Mouse (Mus musculus) ES-Bruce4 (cell line): Measurements from ENCODE around the gene Prss22. TPM values are rescaled to one million over a fixed set of nuclear protein-coding genes. Genes with fewer than 3 reads are reported as not detected.

Experiments used
- H3K27ac ChIP-seq: 2 replicates; pipeline ENCODE4 v1.5.1; 2012; ENCODE audit warnings: low read length, inconsistent platforms; ENCODE audit not compliant: insufficient read depth
- H3K27me3 ChIP-seq: 2 replicates; pipeline ENCODE4 v1.6.1; 2012; ENCODE audit warnings: mild to moderate bottlenecking, low read length, inconsistent platforms; ENCODE audit not compliant: control insufficient read depth, poor library complexity, insufficient read depth, severe bottlenecking
- H3K36me3 ChIP-seq: 2 replicates; pipeline ENCODE4 v1.6.1; 2012; ENCODE audit warnings: inconsistent platforms, mild to moderate bottlenecking, low read length, moderate library complexity; ENCODE audit not compliant: control insufficient read depth, poor library complexity, insufficient read depth, severe bottlenecking
- H3K4me1 ChIP-seq: one replicate; pipeline ENCODE4 v1.8.1; 2011; ENCODE audit warnings: low read length; ENCODE audit not compliant: control insufficient read depth, insufficient read depth
- H3K4me3 ChIP-seq: 2 replicates; pipeline ENCODE4 v1.5.1; 2011; ENCODE audit warnings: low read depth, mild to moderate bottlenecking, low read length
- H3K9ac ChIP-seq: 2 replicates; pipeline ENCODE4 v1.6.1; 2012; ENCODE audit warnings: low read depth, mild to moderate bottlenecking, inconsistent platforms; ENCODE audit not compliant: poor library complexity, severe bottlenecking
- H3K9me3 ChIP-seq: replicated peaks from 2 replicates; pipeline ENCODE4 v1.6.1; 2012; ENCODE audit warnings: mild to moderate bottlenecking, low read length, inconsistent platforms; ENCODE audit not compliant: control insufficient read depth, poor library complexity, insufficient read depth, severe bottlenecking
- CTCF ChIP-seq: IDR thresholded peaks from one replicate; pipeline ENCODE4 v1.8.1; 2011; ENCODE audit warnings: low read depth, low read length
- EP300 ChIP-seq: IDR thresholded peaks from 2 replicates; pipeline ENCODE4 v1.6.1; 2011; ENCODE audit warnings: low read depth, low read length; ENCODE audit not compliant: insufficient read depth
- POLR2A ChIP-seq: IDR thresholded peaks from one replicate; pipeline ENCODE4 v1.8.1; 2011; ENCODE audit warnings: low read length; ENCODE audit not compliant: insufficient read depth
- polyA plus RNA-seq: library from polyadenylated mRNA; stranded (reverse); fragments of >200 nt; gene quantifications from 2 replicates; pipeline ENCODE4 v1.2.4, GENCODE M21; 2011; ENCODE audit warnings: low read depth; ENCODE audit not compliant: missing spikeins, insufficient read depth, insufficient read length

Gene Prss22
- polyA plus RNA-seq, 1 experiment: 0.45 TPM

- peak; percentile 20 for TF ChIP-seq CTCF
- TF ChIP-seq POLR2A: no peak
- no peak for TF ChIP-seq EP300
- Histone ChIP-seq H3K27me3 (no peaks in the 10 kb centered on the region), H3K4me1 (peaks cover 2% of the 10 kb centered on the region), H3K36me3 (no peaks in the 10 kb centered on the region), H3K9me3 (no peaks in the 10 kb centered on the region), H3K9ac (no peak overlapping the region), H3K4me3 (no peak overlapping the region), H3K27ac (no peak overlapping the region)
Observed at GRCm38 (mm10) chr17:24036954-24037353, 39.1 kb upstream of the Prss22 start.

GRCm38 (mm10) chr17:24035087-24035486 lies 37.2 kb upstream of the Prss22 start:
- Histone ChIP-seq H3K9ac (no peak overlapping the region), H3K36me3 (no peaks in the 10 kb centered on the region), H3K9me3 (no peaks in the 10 kb centered on the region), H3K27me3 (no peaks in the 10 kb centered on the region), H3K4me3 (no peak overlapping the region), H3K4me1 (peaks cover 2% of the 10 kb centered on the region), H3K27ac (no peak overlapping the region)
- TF ChIP-seq EP300 (no peak), CTCF (no peak), POLR2A (no peak)

GRCm38 (mm10) chr17:24030551-24030950 lies 32.7 kb upstream of the Prss22 start:
- Histone ChIP-seq H3K27me3 (no peaks in the 10 kb centered on the region), H3K9ac (peak overlapping the region; percentile 68), H3K27ac (no peak overlapping the region), H3K36me3 (no peaks in the 10 kb centered on the region), H3K4me1 (peaks cover 3% of the 10 kb centered on the region), H3K9me3 (no peaks in the 10 kb centered on the region), H3K4me3 (peak overlapping the region; percentile 75)
- TF ChIP-seq POLR2A (no peak), EP300 (no peak), CTCF (no peak)

GRCm38 (mm10) chr17:24029477-24029876 lies 31.6 kb upstream of the Prss22 start:
- H3K36me3 ChIP-seq: no peaks in the 10 kb centered on the region
- TF ChIP-seq EP300: no peak
- TF ChIP-seq CTCF: no peak
- no peak for TF ChIP-seq POLR2A
- H3K27ac ChIP-seq: no peak overlapping the region
- peaks cover 3% of the 10 kb centered on the region for H3K4me1 ChIP-seq
- no peak overlapping the region for H3K9ac ChIP-seq
- no peaks in the 10 kb centered on the region for H3K27me3 ChIP-seq
- no peak overlapping the region for H3K4me3 ChIP-seq
- H3K9me3 ChIP-seq: no peaks in the 10 kb centered on the region

- Histone ChIP-seq H3K27me3 (no peaks in the 10 kb centered on the region), H3K27ac (peak overlapping the region; percentile 99; the same call in 1 of the 2 replicates)
Observed at GRCm38 (mm10) chr17:24021375-24022199, 23.7 kb upstream of the Prss22 start.

GRCm38 (mm10) chr17:24020696-24021095 lies 22.8 kb upstream of the Prss22 start:
- Histone ChIP-seq H3K27ac (no peak overlapping the region), H3K4me1 (peaks cover 4% of the 10 kb centered on the region), H3K9me3 (no peaks in the 10 kb centered on the region), H3K9ac (no peak overlapping the region), H3K36me3 (no peaks in the 10 kb centered on the region; the same call in 1 of the 2 replicates), H3K27me3 (no peaks in the 10 kb centered on the region), H3K4me3 (no peak overlapping the region)
- no peak for TF ChIP-seq POLR2A
- no peak for TF ChIP-seq EP300
- no peak for TF ChIP-seq CTCF

More at GRCm38 (mm10) chr17:24021375-24022199, 23.7 kb upstream of the Prss22 start:
- TF ChIP-seq CTCF (no peak), EP300 (peak; percentile 67; the same call in 1 of the 2 replicates)
- Histone ChIP-seq H3K4me1 (peaks cover 4% of the 10 kb centered on the region), H3K36me3 (no peaks in the 10 kb centered on the region; the same call in 1 of the 2 replicates), H3K4me3 (peak overlapping the region; percentile 85), H3K9me3 (no peaks in the 10 kb centered on the region), H3K9ac (peak overlapping the region; percentile 55)
